In genomic region chr8:94704669-94704984, GRCm38 (mm10) we compare ENCODE assay signal across 7 mouse cellular contexts. TPM values are rescaled to one million over a fixed set of nuclear protein-coding genes. Genes with fewer than 3 reads are reported as not detected.
DNase-seq lines count a peak whose midpoint lies in the region; ATAC-seq and TF ChIP-seq lines count a peak whose summit lies in the region.

No protein-coding gene starts in this region.

- no peaks in the 10 kb centered on the region for H3K9me3 ChIP-seq in embryonic facial prominence, embryonic 14.5 days (ENCODE audit: control insufficient read depth, low read length)
- no peaks in the 10 kb centered on the region for H3K9me3 ChIP-seq in intestine, postnatal 0 days (ENCODE audit: control insufficient read depth)
- no peaks in the 10 kb centered on the region for H3K9me3 ChIP-seq in neural tube, embryonic 15.5 days (replicated peaks)

- no peak for TF ChIP-seq POLR2A in lung, adult 2 months (IDR thresholded peaks at IDR 0.05; ENCODE audit: borderline replicate concordance, extremely low read depth, low read depth, low read length)

- H3K9ac ChIP-seq in embryonic facial prominence, embryonic 14.5 days (ENCODE audit: low read depth, low read length): peak overlapping the region; percentile 56
- 0 out of 2 replicates have a peak overlapping the region, but pooled peaks have one; percentile 31 for H3K9ac ChIP-seq in intestine, postnatal 0 days (ENCODE audit: low read depth, low read length)
- peak overlapping the region; percentile 58 for H3K9ac ChIP-seq in neural tube, embryonic 15.5 days (replicated peaks)

- 13% methylated on average over 9 of the region's 9 CpGs for WGBS in lung, adult 2 months
- 18% methylated on average over 9 of the region's 9 CpGs for WGBS in embryonic facial prominence, embryonic 14.5 days
- WGBS in intestine, postnatal 0 days: 16% methylated on average over 9 of the region's 9 CpGs
- WGBS in neural tube, embryonic 15.5 days: 13% methylated on average over 9 of the region's 9 CpGs

- H3K4me2 ChIP-seq in embryonic facial prominence, embryonic 14.5 days (ENCODE audit: low read depth, low read length): peak overlapping the region; percentile 69
- H3K4me2 ChIP-seq in intestine, postnatal 0 days (replicated peaks; ENCODE audit: low read depth): peak overlapping the region; percentile 63
- peak overlapping the region; percentile 60 for H3K4me2 ChIP-seq in neural tube, embryonic 15.5 days

- no peak for ATAC-seq in embryonic facial prominence, embryonic 14.5 days (ENCODE audit: low read depth)
- no peak for ATAC-seq in intestine, postnatal 0 days
- ATAC-seq in neural tube, embryonic 15.5 days (ENCODE audit: low FRiP score): no peak

- H3K27me3 ChIP-seq in embryonic facial prominence, embryonic 14.5 days (replicated peaks; ENCODE audit: control insufficient read depth, insufficient read depth, low read length): no peaks in the 10 kb centered on the region
- no peaks in the 10 kb centered on the region for H3K27me3 ChIP-seq in intestine, postnatal 0 days (replicated peaks; ENCODE audit: control insufficient read depth, insufficient read depth, low read length)
- H3K27me3 ChIP-seq in neural tube, embryonic 15.5 days (replicated peaks): no peaks in the 10 kb centered on the region

- H3K36me3 ChIP-seq in embryonic facial prominence, embryonic 14.5 days (ENCODE audit: control insufficient read depth, insufficient read depth, low read length): no peaks in the 10 kb centered on the region
- no peaks in the 10 kb centered on the region for H3K36me3 ChIP-seq in intestine, postnatal 0 days (ENCODE audit: control insufficient read depth, insufficient read depth)
- no peaks in the 10 kb centered on the region for H3K36me3 ChIP-seq in neural tube, embryonic 15.5 days

- no peak for TF ChIP-seq CTCF in lung, adult 2 months (IDR thresholded peaks at IDR 0.05; ENCODE audit: insufficient read depth, low read length)
- TF ChIP-seq CTCF in intestine, postnatal 0 days (IDR thresholded peaks at IDR 0.05; ENCODE audit: low read depth): no peak

- H3K4me1 ChIP-seq in lung, adult 2 months (ENCODE audit: control insufficient read depth, insufficient read depth, low read length): peaks cover 7% of the 10 kb centered on the region; the same call in 1 of the 2 replicates
- H3K4me1 ChIP-seq in embryonic facial prominence, embryonic 14.5 days (ENCODE audit: control insufficient read depth, insufficient read depth, low read length): no peaks in the 10 kb centered on the region
- H3K4me1 ChIP-seq in intestine, postnatal 0 days (replicated peaks; ENCODE audit: control insufficient read depth, insufficient read depth, low read length): no peaks in the 10 kb centered on the region
- 0 out of 2 replicates have a peak, but pooled peaks cover 3% of the 10 kb centered on the region for H3K4me1 ChIP-seq in neural tube, embryonic 15.5 days

- no peak overlapping the region for H3K27ac ChIP-seq in embryonic facial prominence, embryonic 14.5 days (replicated peaks; ENCODE audit: low read depth, low read length)
- no peak overlapping the region for H3K27ac ChIP-seq in intestine, postnatal 0 days (ENCODE audit: low read depth, low read length)
- H3K27ac ChIP-seq in neural tube, embryonic 15.5 days (replicated peaks): peak overlapping the region; percentile 83

- no peak for DNase-seq in lung, adult 2 months
- DNase-seq in lung, postnatal 25 days (ENCODE audit: low spot score): no peak
- no peak for DNase-seq in embryonic facial prominence, embryonic 14.5 days (ENCODE audit: low spot score)
- DNase-seq in cerebellum, postnatal 25 days: no peak
- DNase-seq in urinary bladder, adult 2 months (ENCODE audit: low spot score): no peak

- H3K4me3 ChIP-seq in lung, adult 2 months (replicated peaks; ENCODE audit: extremely low read depth, low read depth, low read length): peak overlapping the region; percentile 61
- peak overlapping the region; percentile 43 for H3K4me3 ChIP-seq in embryonic facial prominence, embryonic 14.5 days (ENCODE audit: low read depth, low read length)
- H3K4me3 ChIP-seq in intestine, postnatal 0 days (ENCODE audit: low read depth, low read length): peak overlapping the region; percentile 31; the same call in 1 of the 2 replicates
- peak overlapping the region; percentile 49 for H3K4me3 ChIP-seq in neural tube, embryonic 15.5 days (replicated peaks)

RNA-seq across cellular contexts. Expression of gene Pllp, which starts 8.5 kb away (rescaled TPM):
- 108 and 172 TPM in 2 replicates for polyA plus RNA-seq in lung, adult 2 months (2012; rRNA removed)
- polyA plus RNA-seq in embryonic facial prominence, embryonic 14.5 days (2014; fragmentation: Nextera tagmentation; extraction: Ambion mirVana): 4.6 and 8.1 TPM in 2 replicates
- 25.3 and 26.3 TPM in 2 replicates for polyA plus RNA-seq in intestine, postnatal 0 days (2015; fragmentation: Nextera tagmentation; extraction: Ambion mirVana)
- 3.9 and 8.6 TPM in 2 replicates for polyA plus RNA-seq in neural tube, embryonic 15.5 days (2015; fragmentation: Nextera tagmentation; extraction: Ambion mirVana)
- 82.4 and 99.3 TPM in 2 replicates for polyA plus RNA-seq in urinary bladder, adult 2 months (2012; rRNA removed)

RNA-seq across cellular contexts. Expression of gene Arl2bp, which starts 38.2 kb away (rescaled TPM):
- 104 and 126 TPM in 2 replicates for polyA plus RNA-seq in lung, adult 2 months (2012; rRNA removed)
- polyA plus RNA-seq in embryonic facial prominence, embryonic 14.5 days (2014; fragmentation: Nextera tagmentation; extraction: Ambion mirVana): 54.5 and 59.0 TPM in 2 replicates
- 78.3 and 79.0 TPM in 2 replicates for polyA plus RNA-seq in intestine, postnatal 0 days (2015; fragmentation: Nextera tagmentation; extraction: Ambion mirVana)
- polyA plus RNA-seq in neural tube, embryonic 15.5 days (2015; fragmentation: Nextera tagmentation; extraction: Ambion mirVana): 179 and 182 TPM in 2 replicates
- polyA plus RNA-seq in urinary bladder, adult 2 months (2012; rRNA removed): 113 and 116 TPM in 2 replicates

RNA-seq across cellular contexts. Expression of gene Ccl22, which starts 40.8 kb away (rescaled TPM):
- polyA plus RNA-seq in lung, adult 2 months (2012; rRNA removed): 11.8 and 11.9 TPM in 2 replicates
- polyA plus RNA-seq in embryonic facial prominence, embryonic 14.5 days (2014; fragmentation: Nextera tagmentation; extraction: Ambion mirVana): not detected in 2 replicates
- polyA plus RNA-seq in intestine, postnatal 0 days (2015; fragmentation: Nextera tagmentation; extraction: Ambion mirVana): 0.05 TPM in 1 of 2 replicates, not detected in the other
- polyA plus RNA-seq in neural tube, embryonic 15.5 days (2015; fragmentation: Nextera tagmentation; extraction: Ambion mirVana): 0.10 TPM in 1 of 2 replicates, not detected in the other
- 1.6 and 2.3 TPM in 2 replicates for polyA plus RNA-seq in urinary bladder, adult 2 months (2012; rRNA removed)
